Mouse (Mus musculus) G1E-ER4 (cell line): ENCODE measurements around the gene Ldlrad2. TPM values are rescaled to one million over a fixed set of nuclear protein-coding genes. Genes with fewer than 3 reads are reported as not detected.

Experiments used
- GATA1 ChIP-seq: IDR thresholded peaks from one replicate; pipeline ENCODE4 v1.8.0; 2012; ENCODE audit warnings: low read length, inconsistent platforms
- polyA plus RNA-seq: library from polyadenylated mRNA; stranded (reverse); fragments of >175 nt; gene quantifications from 2 replicates; pipeline ENCODE4 v1.2.3, GENCODE M21; 2012

Ldlrad2 gene
- polyA plus RNA-seq, 1 experiment = not detected

- TF ChIP-seq GATA1 = no peak
Observed at GRCm38 (mm10) chr4:137579789-137580188, 5.4 kb upstream of the Ldlrad2 start.

GRCm38 (mm10) chr4:137578181-137578845, 3.9 kb upstream of the Ldlrad2 start:
- no peak for TF ChIP-seq GATA1

GRCm38 (mm10) chr4:137577486-137577885, 3.1 kb upstream of the Ldlrad2 start:
- TF ChIP-seq GATA1 = no peak

- TF ChIP-seq GATA1 = no peak
Observed at GRCm38 (mm10) chr4:137569873-137570272, 4.5 kb downstream of the Ldlrad2 start.

GRCm38 (mm10) chr4:137556673-137557210, 17.6 kb downstream of the Ldlrad2 start:
- no peak for TF ChIP-seq GATA1

GRCm38 (mm10) chr4:137553466-137553865, 20.9 kb downstream of the Ldlrad2 start:
- TF ChIP-seq GATA1 = no peak

- no peak for TF ChIP-seq GATA1
Observed at GRCm38 (mm10) chr4:137546003-137546525, 28.3 kb downstream of the Ldlrad2 start.

GRCm38 (mm10) chr4:137545568-137545967, 28.8 kb downstream of the Ldlrad2 start:
- TF ChIP-seq GATA1 = no peak

- TF ChIP-seq GATA1 = no peak
Observed at GRCm38 (mm10) chr4:137542968-137543367, 31.4 kb downstream of the Ldlrad2 start.

- TF ChIP-seq GATA1 = no peak
Observed at GRCm38 (mm10) chr4:137540356-137540755, 34.0 kb downstream of the Ldlrad2 start.

- TF ChIP-seq GATA1 = no peak
Observed at GRCm38 (mm10) chr4:137527872-137528271, 46.5 kb downstream of the Ldlrad2 start.

GRCm38 (mm10) chr4:137527368-137527767, 47.0 kb downstream of the Ldlrad2 start:
- TF ChIP-seq GATA1 = no peak

GRCm38 (mm10) chr4:137525426-137525825, 48.9 kb downstream of the Ldlrad2 start:
- no peak for TF ChIP-seq GATA1

Other genes starting within 250 kb of the Ldlrad2 start
- 12.2 and 17.0 TPM in 2 replicates for gene Cdc42, start 216.8 kb downstream of the Ldlrad2 start, polyA plus RNA-seq
- gene Cela3a, start 164.8 kb downstream of the Ldlrad2 start, polyA plus RNA-seq = not detected in 2 replicates
- gene Cela3b, start 144.0 kb downstream of the Ldlrad2 start, polyA plus RNA-seq = not detected in 2 replicates
- not detected in 2 replicates for gene 1700013G24Rik, start 121.3 kb downstream of the Ldlrad2 start, polyA plus RNA-seq
- not detected in 2 replicates for gene Hspg2, start 105.8 kb downstream of the Ldlrad2 start, polyA plus RNA-seq
- 23.6 and 46.2 TPM in 2 replicates for gene Usp48, start 19.2 kb upstream of the Ldlrad2 start, polyA plus RNA-seq
- gene Rap1gap, start 90.2 kb upstream of the Ldlrad2 start, polyA plus RNA-seq = not detected in 2 replicates
- gene Alpl, start 221.8 kb upstream of the Ldlrad2 start, polyA plus RNA-seq = not detected in 2 replicates